ENCODE assay signal across 14 mouse cellular contexts in genomic region chr4:137736220-137736701, GRCm38 (mm10). TPM values are rescaled to one million over a fixed set of nuclear protein-coding genes. Genes with fewer than 3 reads are reported as not detected.
A peak's percentile ranks its signal among the peaks of the same experiment; 100 is the strongest.
DNase-seq lines count a peak whose midpoint lies in the region; ATAC-seq and TF ChIP-seq lines count a peak whose summit lies in the region.
"Had no signal": no experiment of that assay in that cellular context is flagged by ENCODE, and none has a peak within 500 bp of the region (broad histone marks: within the 10 kb centered on the region; RNA-seq: fewer than 3 reads in every experiment).

No protein-coding gene starts in this region.

- no peak overlapping the region for H3K4me2 ChIP-seq in lung, embryonic 15.5 days
- no peak overlapping the region for H3K4me2 ChIP-seq in hindbrain, postnatal 0 days (ENCODE audit: low read depth, low read length)

- ATAC-seq in cerebellum, adult (ENCODE audit: insufficient number of reproducible peaks, low FRiP score, low TSS enrichment): no peak
- ATAC-seq in lung, embryonic 15.5 days (ENCODE audit: borderline replicate concordance, extremely low read depth, low FRiP score, low TSS enrichment): peak; percentile 44
- ATAC-seq in hindbrain, postnatal 0 days: peak; percentile 70

- 33% methylated on average over 11 of the region's 11 CpGs for WGBS in lung, embryonic 15.5 days
- WGBS in hindbrain, postnatal 0 days: 25% methylated on average over 11 of the region's 11 CpGs

- H3K9me3 ChIP-seq in lung, embryonic 15.5 days: no peaks in the 10 kb centered on the region
- H3K9me3 ChIP-seq in hindbrain, postnatal 0 days (ENCODE audit: low read length): no peaks in the 10 kb centered on the region
- H3K9me3 ChIP-seq: megakaryocyte, embryonic 14.5 days had no signal

- H3K4me1 ChIP-seq in lung, embryonic 15.5 days: peaks cover 8% of the 10 kb centered on the region
- peaks cover 10% of the 10 kb centered on the region; the same call in 1 of the 2 replicates for H3K4me1 ChIP-seq in hindbrain, postnatal 0 days (ENCODE audit: insufficient read depth, low read length)

- TF ChIP-seq CTCF in hindbrain, postnatal 0 days (IDR thresholded peaks at IDR 0.05; ENCODE audit: low read depth): peak; percentile 30

- no peak overlapping the region for H3K9ac ChIP-seq in lung, embryonic 15.5 days
- H3K9ac ChIP-seq in hindbrain, postnatal 0 days (replicated peaks; ENCODE audit: low read length): no peak overlapping the region
- H3K9ac ChIP-seq: liver, embryonic 14.5 days had no signal

- peaks cover 8% of the 10 kb centered on the region; the same call in 1 of the 2 replicates for H3K27me3 ChIP-seq in lung, embryonic 15.5 days
- no peaks in the 10 kb centered on the region for H3K27me3 ChIP-seq in hindbrain, postnatal 0 days (ENCODE audit: insufficient read depth, low read length)

- DNase-seq in cerebellum, adult 11-12 months: peak; percentile 52
- no peak for DNase-seq in lung, postnatal 10 days
- peak; percentile 72 for DNase-seq in hindbrain, postnatal 0 days (ENCODE audit: low spot score)
- DNase-seq in kidney, postnatal 36 days: peak; percentile 85 to 87
- DNase-seq in spleen, postnatal 4 days (ENCODE audit: low spot score in 2 of 2): no peak
- no peak for DNase-seq in adrenal gland, postnatal 10 days
- DNase-seq: gastrocnemius, postnatal 36 days; heart, postnatal 10 days; thymus, adult 18-20 months had no signal

- no peak overlapping the region for H3K4me3 ChIP-seq in lung, embryonic 15.5 days
- H3K4me3 ChIP-seq in hindbrain, postnatal 0 days (ENCODE audit: low read length): no peak overlapping the region
- H3K4me3 ChIP-seq: megakaryocyte, embryonic 14.5 days had no signal

- H3K36me3 ChIP-seq in lung, embryonic 15.5 days: no peaks in the 10 kb centered on the region
- no peaks in the 10 kb centered on the region for H3K36me3 ChIP-seq in hindbrain, postnatal 0 days (ENCODE audit: insufficient read depth, low read length)

- H3K27ac ChIP-seq in lung, embryonic 15.5 days: no peak overlapping the region
- H3K27ac ChIP-seq in hindbrain, postnatal 0 days: no peak overlapping the region
- H3K27ac ChIP-seq: kidney, postnatal 0 days; liver, embryonic 14.5 days had no signal

RNA-seq across cellular contexts. Expression of gene Alpl, which starts 59.9 kb away (rescaled TPM):
- 3.0 and 4.2 TPM in 2 replicates for polyA plus RNA-seq in lung, embryonic 15.5 days (2015; fragmentation: Nextera tagmentation; extraction: Ambion mirVana)
- 15.3 and 22.4 TPM in 2 replicates for total RNA-seq in hindbrain, postnatal 0 days (2014; rRNA removed)
- 16.6 and 17.5 TPM in 2 replicates for polyA plus RNA-seq in hindbrain, postnatal 0 days (2015; fragmentation: Nextera tagmentation; extraction: Ambion mirVana)
- 10 to 100 TPM; 11.5 to 19.7 TPM for total RNA-seq in adrenal gland, postnatal 10 days (2021)

Comparison
In these comparisons a context has a peak if more than half of its experiments do, and no peak if none do; other contexts are left out.
1. DNase-seq: peak in cerebellum, adult 11-12 months (single experiment), hindbrain, postnatal 0 days (single experiment) and kidney, postnatal 36 days (2 of 2); none in lung, postnatal 10 days (single experiment), spleen, postnatal 4 days (0 of 2) and adrenal gland, postnatal 10 days (single experiment).